Mouse (Mus musculus) heart, embryonic 16.5 days (tissue): ENCODE data around the gene Cbr3. TPM values are rescaled to one million over a fixed set of nuclear protein-coding genes. Genes with fewer than 3 reads are reported as not detected.

Source experiments
- polyA plus RNA-seq: library from polyadenylated mRNA; unstranded; fragments of >200 nt; fragmentation: Nextera tagmentation; extraction: Ambion mirVana; gene quantifications from 2 replicates; pipeline ENCODE4 v1.2.1, GENCODE M21; 2015

Gene Cbr3
- polyA plus RNA-seq, 1 experiment from 2014 or later = 0.98 TPM

Other genes with a start within 250 kb of the Cbr3 start
- gene Setd4, start 79.2 kb upstream of the Cbr3 start, polyA plus RNA-seq = 7.2 and 7.4 TPM in 2 replicates
- 57.8 and 60.2 TPM in 2 replicates for gene Cbr1, start 77.4 kb upstream of the Cbr3 start, polyA plus RNA-seq
- not detected in 2 replicates for gene Gm5678, start 55.1 kb upstream of the Cbr3 start, polyA plus RNA-seq
- 8.4 and 10.3 TPM in 2 replicates for gene Dop1b, start 28.7 kb downstream of the Cbr3 start, polyA plus RNA-seq
- 24.9 and 26.2 TPM in 2 replicates for gene Morc3, start 148.9 kb downstream of the Cbr3 start, polyA plus RNA-seq
- gene Chaf1b, start 200.7 kb downstream of the Cbr3 start, polyA plus RNA-seq = 36.6 and 40.8 TPM in 2 replicates